Mouse (Mus musculus): ENCODE measurements around the gene Gm49366.
"Not testable (repeated sequence)": the region's sequence is repeated elsewhere in the genome, so short reads cannot be mapped to it uniquely, and the experiment has no call there.

The Gm49366 gene

GRCm38 (mm10) chr12:84083842-84084241 is 45.1 kb downstream of the Gm49366 start:
- DNase-seq (ENCODE audit: low spot score), result no peak

- no peak for DNase-seq (ENCODE audit: low spot score)
Observed at GRCm38 (mm10) chr12:84084581-84084980, 45.8 kb downstream of the Gm49366 start.

GRCm38 (mm10) chr12:84094666-84095065 is 55.9 kb downstream of the Gm49366 start:
- DNase-seq (ENCODE audit: low spot score), result not testable (repeated sequence)

- DNase-seq (ENCODE audit: low spot score), result no peak
Observed at GRCm38 (mm10) chr12:84099605-84100004, 60.9 kb downstream of the Gm49366 start.

- no peak for DNase-seq (ENCODE audit: low spot score)
Observed at GRCm38 (mm10) chr12:84100071-84100470, 61.3 kb downstream of the Gm49366 start.

- peak; percentile 4 for DNase-seq (ENCODE audit: low spot score)
Observed at GRCm38 (mm10) chr12:84100604-84101492, 62.1 kb downstream of the Gm49366 start, which contains the start of gene Acot6. Gene Acot6, plus strand, starts transcription at chr12:84100654.

GRCm38 (mm10) chr12:84101493-84101845 is 62.7 kb downstream of the Gm49366 start:
- no peak for DNase-seq (ENCODE audit: low spot score)

- DNase-seq (ENCODE audit: low spot score), result no peak
Observed at GRCm38 (mm10) chr12:84107012-84107411, 68.3 kb downstream of the Gm49366 start.

- no peak for DNase-seq (ENCODE audit: low spot score)
Observed at GRCm38 (mm10) chr12:84107692-84108091, 69.0 kb downstream of the Gm49366 start.

All from layer of hippocampus, adult 9-10 months (tissue).